Mouse (Mus musculus) liver, embryonic 14.5 days (tissue): Measurements from ENCODE around the gene Abcf3.

Experiments
- CTCF ChIP-seq: IDR thresholded peaks from 2 replicates; pipeline ENCODE4 v1.5.1; 2016; ENCODE audit warnings: antibody characterized with exemption, low read depth, control low read depth
- EP300 ChIP-seq: IDR thresholded peaks from 2 replicates; pipeline ENCODE4 v1.6.1; 2016; ENCODE audit warnings: antibody characterized with exemption, low read depth

DNA sequence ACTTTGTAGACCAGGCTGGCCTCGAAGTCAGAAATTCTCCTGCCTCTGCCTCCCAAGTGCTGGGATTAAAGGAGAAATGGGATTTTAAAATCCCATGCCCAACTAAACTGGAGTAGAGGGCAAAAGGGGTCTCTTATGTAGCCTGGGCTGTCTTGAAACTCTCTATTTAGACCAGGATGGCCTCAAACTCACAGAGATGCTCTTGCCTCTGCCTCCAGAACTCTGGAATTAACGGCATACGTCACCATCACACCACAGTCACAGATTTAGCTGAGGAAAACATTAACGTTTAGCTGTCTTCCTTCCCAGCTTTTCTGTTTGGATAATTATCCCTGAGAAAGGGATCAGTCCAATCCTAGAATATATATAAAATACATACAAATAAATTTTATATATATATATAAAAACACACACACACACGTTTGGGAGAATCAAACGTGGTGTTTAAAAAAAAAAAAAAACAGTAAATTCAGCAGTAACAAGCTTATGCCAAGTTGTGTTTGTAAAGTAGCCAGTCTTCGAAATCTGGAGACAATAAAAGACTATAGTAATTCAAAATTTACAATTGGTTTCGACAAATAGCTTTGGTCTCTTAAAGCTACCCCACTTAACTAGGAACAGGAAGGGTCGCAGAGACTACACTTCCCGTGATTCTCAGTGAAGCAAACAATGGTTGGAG lies 13.6 kb upstream of the Abcf3 start:
- TF ChIP-seq CTCF = no peak
- TF ChIP-seq EP300 = no peak
